Mouse (Mus musculus) forebrain, embryonic 11.5 days (tissue): Measurements from ENCODE around the gene Olfr561. TPM values are rescaled to one million over a fixed set of nuclear protein-coding genes. Genes with fewer than 3 reads are reported as not detected.

Experiments
- ATAC-seq: fragments of 200-750 bp; cut with Nextera tagmentation; replicated peaks from 2 replicates; pipeline ENCODE4 v1.8.0; 2017; ENCODE audit warnings: moderate TSS enrichment; ENCODE audit not compliant: low FRiP score
- DNase-seq: peaks from one replicate; pipeline ENCODE4 v3.0.0-alpha.2; 2017; ENCODE audit warnings: low spot score
- H3K27ac ChIP-seq: fragments of 300-500 bp; sonication (generic); 2 replicates; pipeline ENCODE4 v1.5.1; 2014; ENCODE audit warnings: low read depth, low read length
- H3K27me3 ChIP-seq: fragments of 300-500 bp; sonication (generic); 2 replicates; pipeline ENCODE4 v1.6.1; 2014; ENCODE audit warnings: mild to moderate bottlenecking, low read length, mixed read lengths; ENCODE audit not compliant: control insufficient read depth, insufficient read depth
- H3K36me3 ChIP-seq: fragments of 300-500 bp; sonication (generic); 2 replicates; pipeline ENCODE4 v1.6.1; 2014; ENCODE audit warnings: mild to moderate bottlenecking, low read length, moderate library complexity, mixed read lengths; ENCODE audit not compliant: control insufficient read depth, insufficient read depth
- H3K4me1 ChIP-seq: fragments of 300-500 bp; sonication (generic); replicated peaks from 2 replicates; pipeline ENCODE4 v1.6.1; 2014; ENCODE audit warnings: low read length, mixed read lengths; ENCODE audit not compliant: control insufficient read depth, insufficient read depth
- H3K4me2 ChIP-seq: fragments of 300-500 bp; sonication (generic); 2 replicates; pipeline ENCODE4 v1.6.1; 2014; ENCODE audit warnings: low read depth, mild to moderate bottlenecking, low read length, moderate library complexity, mixed read lengths; ENCODE audit not compliant: severe bottlenecking
- H3K4me3 ChIP-seq: fragments of 300-500 bp; sonication (generic); 2 replicates; pipeline ENCODE4 v1.5.1; 2014; ENCODE audit warnings: low read depth, low read length
- H3K9ac ChIP-seq: fragments of 300-500 bp; sonication (generic); 2 replicates; pipeline ENCODE4 v1.6.1; 2014; ENCODE audit warnings: low read length
- H3K9me3 ChIP-seq: fragments of 300-500 bp; sonication (generic); 2 replicates; pipeline ENCODE4 v1.6.1; 2016; ENCODE audit warnings: low read length, mixed read lengths; ENCODE audit not compliant: control insufficient read depth
- WGBS: fragments of 180-500 bp; shearing (Covaris S2); extraction: QIAGEN DNeasy Blood & Tissue Kit; methylation state at CpG from one replicate; pipeline ENCODE4 v1.1.7; 2014; 5-methylcytosine and 5-hydroxymethylcytosine counted together
- polyA plus RNA-seq: library from polyadenylated mRNA; unstranded; fragments of >200 nt; fragmentation: Nextera tagmentation; extraction: Ambion mirVana; gene quantifications from 2 replicates; pipeline ENCODE4 v1.2.1, GENCODE M21; 2014

Gene Olfr561
- not detected in 2 replicates for polyA plus RNA-seq

DNA sequence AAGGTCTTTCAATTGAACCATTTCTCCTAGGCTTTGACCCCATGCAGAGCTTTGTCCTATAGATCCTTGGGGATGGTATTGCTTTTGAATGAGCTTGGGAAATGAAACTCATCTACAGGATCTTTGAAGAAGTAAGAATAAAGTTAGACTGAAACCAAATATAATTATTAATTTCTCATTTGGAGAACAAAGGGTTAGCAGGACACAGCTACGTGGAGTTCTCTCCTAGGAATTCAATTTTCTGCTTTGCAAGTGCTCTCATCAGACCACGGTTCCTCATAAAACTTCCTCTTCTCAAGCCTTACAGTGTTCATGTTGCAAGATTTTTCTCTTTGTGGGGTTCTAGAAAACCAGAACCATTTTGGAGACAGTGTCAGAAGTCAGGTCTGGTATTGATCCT lies at the start of gene Olfr561:
TSS of gene Olfr561 (plus strand) at position 301 of the 400 bp plus-strand sequence.
- Histone ChIP-seq H3K9me3 (no peaks in the 10 kb centered on the region), H3K4me1 (no peaks in the 10 kb centered on the region), H3K36me3 (no peaks in the 10 kb centered on the region), H3K9ac (no peak within 1 kb of the TSS), H3K27me3 (no peaks in the 10 kb centered on the region), H3K4me2 (no peak within 1 kb of the TSS), H3K4me3 (no peak within 1 kb of the TSS), H3K27ac (no peak within 1 kb of the TSS)
- 82% methylated on average over 2 of the region's 2 CpGs for WGBS
- DNase-seq, result no peak
- ATAC-seq, result no peak

GRCm38 (mm10) chr7:102727391-102727790 lies 43.6 kb upstream of the Olfr561 start, which contains the start of gene Olfr559:
Olfr559 (minus strand) TSS chr7:102727491.
- no peak for DNase-seq
- Histone ChIP-seq H3K4me1 (no peaks in the 10 kb centered on the region), H3K4me2 (no peak within 1 kb of the TSS), H3K27ac (no peak within 1 kb of the TSS), H3K9ac (no peak within 1 kb of the TSS), H3K4me3 (no peak within 1 kb of the TSS), H3K27me3 (no peaks in the 10 kb centered on the region), H3K36me3 (no peaks in the 10 kb centered on the region), H3K9me3 (no peaks in the 10 kb centered on the region)
- ATAC-seq, result no peak

DNA sequence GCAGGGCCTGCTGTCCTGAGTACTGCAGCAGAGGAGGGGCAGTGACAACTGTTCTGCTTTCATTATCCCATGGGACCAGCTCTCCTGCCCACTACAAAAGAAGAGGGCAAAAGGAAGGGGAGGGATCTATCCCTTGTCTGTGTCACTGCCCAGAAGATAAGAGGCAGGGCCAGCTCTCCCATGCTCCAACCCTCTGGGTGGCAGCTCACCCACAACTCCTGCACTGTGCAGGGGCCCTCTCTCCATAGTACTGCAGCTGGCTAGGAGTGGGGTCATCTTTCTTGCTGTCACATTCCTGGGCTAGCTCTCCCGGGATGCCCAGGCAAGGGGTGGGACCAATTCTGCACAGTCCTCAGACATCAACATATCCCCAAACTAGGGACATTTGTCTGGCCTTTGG lies 37.2 kb upstream of the Olfr561 start:
- DNase-seq (no peak), ATAC-seq (no peak)
- Histone ChIP-seq H3K36me3 (no peaks in the 10 kb centered on the region), H3K9ac (no peak overlapping the region), H3K27me3 (no peaks in the 10 kb centered on the region), H3K4me3 (no peak overlapping the region), H3K4me1 (no peaks in the 10 kb centered on the region), H3K4me2 (no peak overlapping the region), H3K27ac (no peak overlapping the region), H3K9me3 (no peaks in the 10 kb centered on the region)
- 100% methylated on average over 1 of the region's 1 CpGs for WGBS

DNA sequence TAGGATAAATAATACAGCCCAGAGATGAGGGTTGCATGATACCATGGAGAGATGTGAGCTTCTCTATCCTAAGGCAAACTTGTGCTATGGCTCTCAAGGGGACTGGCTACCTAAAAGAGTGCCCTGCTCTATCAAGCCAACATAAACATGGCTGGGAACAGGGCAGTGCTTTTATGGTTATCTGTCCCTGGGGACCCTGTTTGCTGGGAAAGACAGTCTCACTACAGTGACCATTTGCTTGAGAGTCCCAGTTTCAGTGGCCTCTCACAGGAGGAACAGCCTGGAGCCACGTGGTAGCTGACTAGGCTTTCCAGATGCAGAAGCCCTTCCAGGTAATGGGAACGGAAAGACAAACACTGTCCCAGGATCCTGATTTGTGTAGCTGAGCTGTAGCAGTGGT lies 33.3 kb upstream of the Olfr561 start:
- Histone ChIP-seq H3K4me3 (no peak overlapping the region), H3K27ac (no peak overlapping the region), H3K9me3 (no peaks in the 10 kb centered on the region), H3K4me1 (no peaks in the 10 kb centered on the region), H3K9ac (no peak overlapping the region), H3K27me3 (no peaks in the 10 kb centered on the region), H3K36me3 (no peaks in the 10 kb centered on the region), H3K4me2 (no peak overlapping the region)
- ATAC-seq, result no peak
- no peak for DNase-seq
- 72% methylated on average over 2 of the region's 2 CpGs for WGBS

DNA sequence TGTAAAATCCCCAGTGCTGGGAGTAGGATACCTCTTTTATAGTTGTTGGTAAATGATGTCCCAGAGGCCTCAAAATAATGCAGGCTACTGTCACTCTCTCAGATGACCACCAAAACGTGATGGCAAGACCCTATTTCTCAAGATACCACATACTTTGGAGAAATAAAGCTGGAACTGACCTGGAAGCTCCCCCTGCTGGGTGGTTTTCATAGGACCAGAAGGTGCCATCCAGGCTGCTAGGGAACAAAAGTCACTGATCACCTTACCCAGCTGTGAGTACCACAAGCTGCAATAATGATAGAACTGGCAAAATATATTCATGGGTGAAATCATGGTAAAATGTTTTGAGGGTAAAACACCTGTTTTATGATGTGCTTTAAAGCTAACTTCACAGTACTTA lies 18.9 kb upstream of the Olfr561 start:
- DNase-seq, result no peak
- H3K27ac ChIP-seq, result no peak overlapping the region
- H3K27me3 ChIP-seq, result no peaks in the 10 kb centered on the region
- H3K9me3 ChIP-seq, result no peaks in the 10 kb centered on the region
- no peak overlapping the region for H3K9ac ChIP-seq
- no peak overlapping the region for H3K4me3 ChIP-seq
- no peaks in the 10 kb centered on the region for H3K4me1 ChIP-seq
- ATAC-seq, result no peak
- H3K4me2 ChIP-seq, result no peak overlapping the region
- H3K36me3 ChIP-seq, result no peaks in the 10 kb centered on the region
- 24% methylated on average over 1 of the region's 1 CpGs for WGBS

- no peak for ATAC-seq
- Histone ChIP-seq H3K36me3 (no peaks in the 10 kb centered on the region), H3K27me3 (no peaks in the 10 kb centered on the region), H3K4me3 (no peak within 1 kb of the TSS), H3K27ac (no peak within 1 kb of the TSS), H3K9ac (no peak within 1 kb of the TSS), H3K4me1 (no peaks in the 10 kb centered on the region), H3K4me2 (no peak within 1 kb of the TSS), H3K9me3 (no peaks in the 10 kb centered on the region)
- WGBS, result 84% methylated on average over 4 of the region's 4 CpGs
- no peak for DNase-seq
Measured at GRCm38 (mm10) chr7:102759266-102759665, 11.8 kb upstream of the Olfr561 start, which contains the start of the genes Olfr560 and Olfr78. Olfr560 (minus strand) TSS chr7:102759366. Olfr78 (minus strand) TSS chr7:102759471.

DNA sequence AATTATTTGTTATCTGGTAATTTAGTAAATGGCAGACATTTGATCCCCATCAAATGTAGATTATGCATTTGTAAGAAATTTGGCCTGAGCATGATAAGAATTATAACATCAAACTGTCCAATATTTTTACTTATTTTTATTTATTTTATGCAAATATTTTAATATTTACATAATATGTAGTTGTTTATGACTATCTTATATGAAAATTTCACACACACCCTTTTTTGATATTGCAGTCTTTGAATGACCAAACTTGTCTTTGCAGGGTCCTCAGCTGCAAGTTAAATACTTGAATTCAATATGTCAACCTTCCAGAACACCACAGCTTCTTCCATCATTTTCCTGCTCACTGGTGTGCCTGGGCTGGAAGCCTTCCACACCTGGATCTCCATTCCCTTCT lies 32.2 kb downstream of the Olfr561 start, which contains the start of gene Olfr564:
TSS of gene Olfr564 (plus strand) at position 301 of the 400 bp plus-strand sequence.
- ATAC-seq (no peak), DNase-seq (no peak)
- Histone ChIP-seq H3K4me2 (no peak within 1 kb of the TSS), H3K4me3 (no peak within 1 kb of the TSS), H3K9me3 (no peaks in the 10 kb centered on the region), H3K27me3 (no peaks in the 10 kb centered on the region), H3K36me3 (no peaks in the 10 kb centered on the region), H3K9ac (no peak within 1 kb of the TSS), H3K4me1 (no peaks in the 10 kb centered on the region), H3K27ac (no peak within 1 kb of the TSS)

Other genes with a start within 250 kb of the Olfr561 start
- not detected in 2 replicates for gene Olfr547, start 236.5 kb upstream of the Olfr561 start, polyA plus RNA-seq
- not detected in 2 replicates for gene Olfr548-ps1, start 230.3 kb upstream of the Olfr561 start, polyA plus RNA-seq
- gene Olfr549, start 221.4 kb upstream of the Olfr561 start, polyA plus RNA-seq, result not detected in 2 replicates
- 0.16 and 0.25 TPM in 2 replicates for gene Trim21, start 205.7 kb upstream of the Olfr561 start, polyA plus RNA-seq
- not detected in 2 replicates for gene Olfr550, start 199.8 kb upstream of the Olfr561 start, polyA plus RNA-seq
- not detected in 2 replicates for gene Olfr551, start 179.3 kb upstream of the Olfr561 start, polyA plus RNA-seq
- not detected in 2 replicates for gene Olfr552, start 173.5 kb upstream of the Olfr561 start, polyA plus RNA-seq
- not detected in 2 replicates for gene Olfr553, start 153.0 kb upstream of the Olfr561 start, polyA plus RNA-seq
- gene Olfr554, start 132.8 kb upstream of the Olfr561 start, polyA plus RNA-seq, result not detected in 2 replicates
- gene Olfr555, start 112.4 kb upstream of the Olfr561 start, polyA plus RNA-seq, result not detected in 2 replicates
- gene Olfr556, start 106.3 kb upstream of the Olfr561 start, polyA plus RNA-seq, result not detected in 2 replicates
- gene Trim68, start 83.9 kb upstream of the Olfr561 start, polyA plus RNA-seq, result 11.0 and 12.0 TPM in 2 replicates
- not detected in 2 replicates for gene Olfr557, start 75.3 kb upstream of the Olfr561 start, polyA plus RNA-seq
- gene Olfr558, start 69.0 kb upstream of the Olfr561 start, polyA plus RNA-seq, result not detected in 2 replicates
- not detected in 2 replicates for gene Olfr33, start 52.2 kb upstream of the Olfr561 start, polyA plus RNA-seq
- not detected in 2 replicates for gene Olfr559, start 43.7 kb upstream of the Olfr561 start, polyA plus RNA-seq
- not detected in 2 replicates for gene Olfr560, start 11.9 kb upstream of the Olfr561 start, polyA plus RNA-seq
- gene Olfr78, start 11.8 kb upstream of the Olfr561 start, polyA plus RNA-seq, result not detected in 2 replicates
- not detected in 2 replicates for gene Olfr564, start 32.3 kb downstream of the Olfr561 start, polyA plus RNA-seq
- not detected in 2 replicates for gene Olfr566, start 87.5 kb downstream of the Olfr561 start, polyA plus RNA-seq
- not detected in 2 replicates for gene Olfr568, start 105.9 kb downstream of the Olfr561 start, polyA plus RNA-seq
- gene Olfr569, start 119.7 kb downstream of the Olfr561 start, polyA plus RNA-seq, result not detected in 2 replicates
- gene Olfr570, start 123.4 kb downstream of the Olfr561 start, polyA plus RNA-seq, result not detected in 2 replicates
- gene Olfr571, start 146.3 kb downstream of the Olfr561 start, polyA plus RNA-seq, result 0.17 and 0.19 TPM in 2 replicates
- not detected in 2 replicates for gene Olfr572, start 153.2 kb downstream of the Olfr561 start, polyA plus RNA-seq
- gene Olfr573-ps1, start 171.4 kb downstream of the Olfr561 start, polyA plus RNA-seq, result not detected in 2 replicates
- not detected in 2 replicates for gene Olfr574, start 177.2 kb downstream of the Olfr561 start, polyA plus RNA-seq
- gene Olfr575, start 187.6 kb downstream of the Olfr561 start, polyA plus RNA-seq, result not detected in 2 replicates
- gene Olfr576, start 191.4 kb downstream of the Olfr561 start, polyA plus RNA-seq, result not detected in 2 replicates
- not detected in 2 replicates for gene Olfr577, start 204.7 kb downstream of the Olfr561 start, polyA plus RNA-seq
- gene Olfr578, start 218.1 kb downstream of the Olfr561 start, polyA plus RNA-seq, result not detected in 2 replicates